In genomic region chr1:187282321-187282720, GRCm38 (mm10) we compare ENCODE assay signal across 26 mouse cellular contexts.
DNase-seq lines count a peak whose midpoint lies in the region; ATAC-seq and TF ChIP-seq lines count a peak whose summit lies in the region.
"Had no signal": no experiment of that assay in that cellular context is flagged by ENCODE, and none has a peak within 500 bp of the region (broad histone marks: within the 10 kb centered on the region; RNA-seq: fewer than 3 reads in every experiment).

No protein-coding gene starts in this region.

- no peak for TF ChIP-seq EP300 in stomach, postnatal 0 days (optimal IDR thresholded peaks at IDR 0.05)

- no peaks in the 10 kb centered on the region for H3K9me3 ChIP-seq in hindbrain, embryonic 13.5 days
- H3K9me3 ChIP-seq in hindbrain, postnatal 0 days (ENCODE audit: low read length), result no peaks in the 10 kb centered on the region
- no peaks in the 10 kb centered on the region for H3K9me3 ChIP-seq in ES-E14 (ENCODE audit: control insufficient read depth, insufficient read depth, low read depth, low read length)
- H3K9me3 ChIP-seq in neural tube, embryonic 15.5 days (replicated peaks), result no peaks in the 10 kb centered on the region
- H3K9me3 ChIP-seq in stomach, postnatal 0 days (ENCODE audit: control insufficient read depth, low read length), result no peaks in the 10 kb centered on the region
- H3K9me3 ChIP-seq: embryonic facial prominence, embryonic 10.5 days; embryonic facial prominence, embryonic 13.5 days; forebrain, embryonic 13.5 days; G1E; heart, embryonic 15.5 days; hindbrain, embryonic 15.5 days; intestine, embryonic 15.5 days had no signal

- H3K4me3 ChIP-seq in hindbrain, embryonic 13.5 days, result no peak overlapping the region
- no peak overlapping the region for H3K4me3 ChIP-seq in hindbrain, postnatal 0 days (ENCODE audit: low read length)
- H3K4me3 ChIP-seq in ES-E14 (ENCODE audit: insufficient read depth in 1 of 2, low read depth in 1 of 2, low read length in 2 of 2, poor library complexity in 1 of 2, severe bottlenecking in 1 of 2), result no peak overlapping the region
- no peak overlapping the region for H3K4me3 ChIP-seq in neural tube, embryonic 15.5 days (replicated peaks)
- H3K4me3 ChIP-seq in stomach, postnatal 0 days (ENCODE audit: low read depth, low read length), result no peak overlapping the region
- H3K4me3 ChIP-seq: embryonic facial prominence, embryonic 10.5 days; embryonic facial prominence, embryonic 13.5 days; erythroblast, embryonic 14.5 days; forebrain, embryonic 13.5 days; gastrocnemius, adult 2 months; heart, embryonic 15.5 days; hindbrain, embryonic 15.5 days; intestine, embryonic 15.5 days had no signal

- no peaks in the 10 kb centered on the region for H3K27me3 ChIP-seq in hindbrain, embryonic 13.5 days
- H3K27me3 ChIP-seq in hindbrain, postnatal 0 days (ENCODE audit: insufficient read depth, low read length), result no peaks in the 10 kb centered on the region
- H3K27me3 ChIP-seq in neural tube, embryonic 15.5 days (replicated peaks), result no peaks in the 10 kb centered on the region
- H3K27me3 ChIP-seq in stomach, postnatal 0 days (ENCODE audit: control insufficient read depth, insufficient read depth, low read length), result no peaks in the 10 kb centered on the region
- H3K27me3 ChIP-seq: embryonic facial prominence, embryonic 13.5 days; forebrain, embryonic 13.5 days; heart, embryonic 15.5 days; hindbrain, embryonic 15.5 days; intestine, embryonic 15.5 days had no signal

- no peaks in the 10 kb centered on the region for H3K36me3 ChIP-seq in hindbrain, embryonic 13.5 days
- H3K36me3 ChIP-seq in hindbrain, postnatal 0 days (ENCODE audit: insufficient read depth, low read length), result no peaks in the 10 kb centered on the region
- H3K36me3 ChIP-seq in ES-E14 (ENCODE audit: control insufficient read depth, insufficient read depth, low read length, poor library complexity, severe bottlenecking), result peaks cover 2% of the 10 kb centered on the region
- H3K36me3 ChIP-seq in neural tube, embryonic 15.5 days, result no peaks in the 10 kb centered on the region
- H3K36me3 ChIP-seq in stomach, postnatal 0 days (ENCODE audit: control insufficient read depth, insufficient read depth, low read length), result no peaks in the 10 kb centered on the region
- H3K36me3 ChIP-seq: embryonic facial prominence, embryonic 13.5 days; heart, embryonic 15.5 days; hindbrain, embryonic 15.5 days; intestine, embryonic 15.5 days had no signal

- H3K4me2 ChIP-seq in hindbrain, embryonic 13.5 days, result no peak overlapping the region
- H3K4me2 ChIP-seq in hindbrain, postnatal 0 days (ENCODE audit: low read depth, low read length), result no peak overlapping the region
- H3K4me2 ChIP-seq in neural tube, embryonic 15.5 days, result no peak overlapping the region
- H3K4me2 ChIP-seq in stomach, postnatal 0 days (replicated peaks; ENCODE audit: low read depth), result no peak overlapping the region
- H3K4me2 ChIP-seq: embryonic facial prominence, embryonic 13.5 days; forebrain, embryonic 13.5 days; heart, embryonic 15.5 days; hindbrain, embryonic 15.5 days; intestine, embryonic 15.5 days had no signal

- no peak for TF ChIP-seq CTCF in hindbrain, postnatal 0 days (IDR thresholded peaks at IDR 0.05; ENCODE audit: low read depth)
- TF ChIP-seq CTCF in stomach, postnatal 0 days (IDR thresholded peaks at IDR 0.05; ENCODE audit: low read depth), result no peak

- no peak for ATAC-seq in hindbrain, embryonic 13.5 days (ENCODE audit: low FRiP score)
- no peak for ATAC-seq in hindbrain, postnatal 0 days
- 0 out of 2 replicates have a peak, but pooled peaks have one; percentile 2 for ATAC-seq in megakaryocyte progenitor cell, adult 5-6 weeks (replicated peaks; ENCODE audit: poor library complexity)
- no peak for ATAC-seq in neural tube, embryonic 15.5 days (ENCODE audit: low FRiP score)
- no peak for ATAC-seq in stomach, postnatal 0 days (ENCODE audit: low FRiP score, low TSS enrichment)
- ATAC-seq: CD4-positive, CD25-positive, alpha-beta regulatory T cell, adult 4 months had no signal

- H3K27ac ChIP-seq in hindbrain, embryonic 13.5 days, result peak overlapping the region; percentile 25; the same call in 1 of the 2 replicates
- no peak overlapping the region for H3K27ac ChIP-seq in hindbrain, postnatal 0 days
- no peak overlapping the region for H3K27ac ChIP-seq in ES-E14 (ENCODE audit: insufficient read depth, low read depth, low read length, poor library complexity, severe bottlenecking)
- no peak overlapping the region for H3K27ac ChIP-seq in neural tube, embryonic 15.5 days (replicated peaks)
- no peak overlapping the region for H3K27ac ChIP-seq in stomach, postnatal 0 days (replicated peaks)
- H3K27ac ChIP-seq: embryonic facial prominence, embryonic 10.5 days; embryonic facial prominence, embryonic 13.5 days; gastrocnemius, adult 2 months; heart, embryonic 15.5 days; intestine, embryonic 15.5 days had no signal

- in situ Hi-C loops in ES-E14 (cut with MboI; ENCODE audit: low sequenced_read_pairs in 2 of 2, unreplicated experiment in 2 of 2), result no loop called here

- no peak overlapping the region for H3K9ac ChIP-seq in hindbrain, embryonic 13.5 days
- no peak overlapping the region for H3K9ac ChIP-seq in hindbrain, postnatal 0 days (replicated peaks; ENCODE audit: low read length)
- H3K9ac ChIP-seq in ES-E14 (ENCODE audit: insufficient read depth, low read depth, low read length, poor library complexity, severe bottlenecking), result no peak overlapping the region
- H3K9ac ChIP-seq in neural tube, embryonic 15.5 days (replicated peaks), result no peak overlapping the region
- H3K9ac ChIP-seq in stomach, postnatal 0 days (ENCODE audit: low read length), result no peak overlapping the region
- H3K9ac ChIP-seq: embryonic facial prominence, embryonic 13.5 days; forebrain, embryonic 13.5 days; forebrain, postnatal 0 days; heart, embryonic 15.5 days; hindbrain, embryonic 15.5 days; intestine, embryonic 15.5 days had no signal

- peaks cover 32% of the 10 kb centered on the region for H3K4me1 ChIP-seq in hindbrain, embryonic 13.5 days (replicated peaks)
- H3K4me1 ChIP-seq in hindbrain, postnatal 0 days (ENCODE audit: insufficient read depth, low read length), result no peaks in the 10 kb centered on the region
- peaks cover 0 to 10% of the 10 kb centered on the region in 2 experiments; a peak in 1 of 4 replicates for H3K4me1 ChIP-seq in ES-E14 (ENCODE audit: control insufficient read depth in 2 of 2, insufficient read depth in 2 of 2, low read length in 2 of 2, poor library complexity in 1 of 2)
- H3K4me1 ChIP-seq in neural tube, embryonic 15.5 days, result peaks cover 23% of the 10 kb centered on the region
- H3K4me1 ChIP-seq in stomach, postnatal 0 days (replicated peaks; ENCODE audit: control insufficient read depth, insufficient read depth), result no peaks in the 10 kb centered on the region
- H3K4me1 ChIP-seq: embryonic facial prominence, embryonic 10.5 days; embryonic facial prominence, embryonic 13.5 days had no signal

- WGBS in hindbrain, embryonic 13.5 days, result 71% methylated on average over 3 of the region's 3 CpGs
- WGBS in hindbrain, postnatal 0 days, result 62% methylated on average over 3 of the region's 3 CpGs
- 64% methylated on average over 3 of the region's 3 CpGs for WGBS in neural tube, embryonic 15.5 days
- WGBS in stomach, postnatal 0 days, result 79% methylated on average over 3 of the region's 3 CpGs

- DNase-seq in hindbrain, postnatal 0 days (ENCODE audit: low spot score), result no peak
- DNase-seq in ES-E14 (ENCODE audit: low read depth, low spot score), result peak; percentile 40
- DNase-seq in R1 (ENCODE audit: low read depth, low spot score), result peak; percentile 80
- DNase-seq in stomach, postnatal 0 days (ENCODE audit: low spot score), result no peak
- no peak for DNase-seq in retina, postnatal 1 day
- DNase-seq: adrenal gland, adult 2 months; adrenal gland, postnatal 14 days; cerebellum, adult 11 months; cerebellum, adult 2 months; cerebellum, adult 9-11 months; cerebellum, postnatal 25 days; gastrocnemius, adult 2 months; gastrocnemius, postnatal 14 days had no signal

TF ChIP-seq in ES-E14, 5 proteins besides CTCF, POLR2A, EP300 and RAD21:
- TF ChIP-seq ZNF384 (IDR thresholded peaks at IDR 0.05; ENCODE audit: low read depth, low read length) (no peak), HCFC1 (IDR thresholded peaks at IDR 0.05; ENCODE audit: borderline replicate concordance, insufficient read depth, low read length) (no peak), ZC3H11A (IDR thresholded peaks at IDR 0.05; ENCODE audit: borderline replicate concordance, low read depth, low read length) (no peak), CHD2 (IDR thresholded peaks at IDR 0.05; ENCODE audit: low read depth, low read length) (no peak), MAFK (IDR thresholded peaks at IDR 0.05; ENCODE audit: insufficient read depth, low read depth, low read length) (no peak)

Comparison
In these comparisons a context has a peak if more than half of its experiments do, and no peak if none do; other contexts are left out.
1. DNase-seq: peak in ES-E14 (single experiment) and R1 (single experiment); none in hindbrain, postnatal 0 days (single experiment), stomach, postnatal 0 days (single experiment) and retina, postnatal 1 day (single experiment).